Mouse (Mus musculus) embryonic fibroblast, embryonic 13.5 days (primary cell): ENCODE data around the gene Rpl6.

Experiments used
- CTCF ChIP-seq: IDR thresholded peaks from 2 replicates; pipeline ENCODE4 v1.5.1; 2011; ENCODE audit warnings: mild to moderate bottlenecking, control low read depth, low read length, moderate library complexity, borderline replicate concordance; ENCODE audit not compliant: insufficient read depth
- POLR2A ChIP-seq: IDR thresholded peaks from 2 replicates; pipeline ENCODE4 v1.6.1; 2011; ENCODE audit warnings: low read depth, mild to moderate bottlenecking, control low read depth, low read length, moderate library complexity

- TF ChIP-seq CTCF = no peak
- TF ChIP-seq POLR2A = no peak
Observed at GRCm38 (mm10) chr5:121239846-121240245, 35.6 kb downstream of the Rpl6 start.
